ENCODE assay signal across 23 mouse cellular contexts in genomic region chr4:31076236-31076635, GRCm38 (mm10).
"Had no signal": no experiment of that assay in that cellular context is flagged by ENCODE, and none has a peak within 500 bp of the region (broad histone marks: within the 10 kb centered on the region; RNA-seq: fewer than 3 reads in every experiment).

No protein-coding gene starts in this region.

- ATAC-seq: intestine, postnatal 0 days; liver, embryonic 12.5 days had no signal

- H3K4me2 ChIP-seq: kidney, embryonic 15.5 days; limb, embryonic 13.5 days; liver, embryonic 12.5 days; liver, embryonic 15.5 days; lung, embryonic 15.5 days; midbrain, embryonic 11.5 days; neural tube, embryonic 12.5 days; neural tube, embryonic 15.5 days; stomach, embryonic 15.5 days had no signal

- H3K4me1 ChIP-seq: kidney, embryonic 15.5 days; liver, embryonic 12.5 days; liver, embryonic 15.5 days; lung, embryonic 15.5 days; neural tube, embryonic 12.5 days; neural tube, embryonic 15.5 days; stomach, embryonic 15.5 days had no signal

- DNase-seq: kidney, adult 2 months; kidney, postnatal 10 days; kidney, postnatal 36 days; layer of hippocampus, postnatal 36 days; liver; lung, adult 18-20 months; lung, postnatal 10 days; lung, postnatal 4 days; midbrain, embryonic 14.5 days; right cerebral cortex, adult 18-20 months; spleen, adult 18-20 months; thymus, adult 18-20 months; thymus, postnatal 36 days had no signal

- H3K27ac ChIP-seq: kidney, embryonic 15.5 days; limb, embryonic 13.5 days; liver, embryonic 12.5 days; liver, embryonic 15.5 days; lung, embryonic 15.5 days; neural tube, embryonic 12.5 days; neural tube, embryonic 15.5 days; stomach, embryonic 15.5 days had no signal

- H3K9ac ChIP-seq: kidney, embryonic 15.5 days; limb, embryonic 13.5 days; liver, embryonic 12.5 days; liver, embryonic 15.5 days; lung, embryonic 15.5 days; neural tube, embryonic 12.5 days; neural tube, embryonic 15.5 days; stomach, embryonic 15.5 days had no signal

- H3K9me3 ChIP-seq: kidney, embryonic 15.5 days; limb, embryonic 13.5 days; liver, embryonic 12.5 days; liver, embryonic 15.5 days; lung, embryonic 15.5 days; neural tube, embryonic 12.5 days; neural tube, embryonic 15.5 days; stomach, embryonic 15.5 days had no signal

- H3K36me3 ChIP-seq: kidney, embryonic 15.5 days; limb, embryonic 13.5 days; liver, embryonic 12.5 days; liver, embryonic 15.5 days; lung, embryonic 15.5 days; neural tube, embryonic 12.5 days; neural tube, embryonic 15.5 days; stomach, embryonic 15.5 days had no signal

- H3K4me3 ChIP-seq: kidney, embryonic 15.5 days; limb, embryonic 13.5 days; liver, embryonic 12.5 days; liver, embryonic 15.5 days; lung, embryonic 15.5 days; neural tube, embryonic 12.5 days; neural tube, embryonic 15.5 days; stomach, embryonic 15.5 days had no signal

- H3K27me3 ChIP-seq: kidney, embryonic 15.5 days; limb, embryonic 13.5 days; liver, embryonic 12.5 days; liver, embryonic 15.5 days; lung, embryonic 15.5 days; neural tube, embryonic 12.5 days; neural tube, embryonic 15.5 days; stomach, embryonic 15.5 days had no signal
